Mouse (Mus musculus) left cerebral cortex, postnatal 14 days (tissue): ENCODE measurements around the gene Notch2. TPM values are rescaled to one million over a fixed set of nuclear protein-coding genes. Genes with fewer than 3 reads are reported as not detected.

Experiments used
- DNase-seq, 2 experiments: peaks; one replicate each; pipeline ENCODE4 v3.0.0; 2021 to 2022; ENCODE audit warnings: low spot score in 2 of 2, mixed read lengths in 1 of 2
- intact Hi-C: fragments of 180-260 bp; cut with DNase I; formaldehyde crosslinking; loops from one replicate; pipeline ENCODE4 v1.15.1; 2025
- long read RNA-seq, 2 experiments: library from polyadenylated mRNA; stranded (forward); transcript quantifications; one replicate each; pipeline ENCODE4 v2.0.0; 2021
- total RNA-seq, 2 experiments: library from RNA; stranded (reverse); gene quantifications; 2 replicates each; pipeline ENCODE4 v1.2.3; 2021

Notch2 gene
- total RNA-seq, result 10 to 100 TPM; 14.9 to 15.0 TPM
- long read RNA-seq, experiment 1, result 0 reads
- long read RNA-seq, experiment 2, partial matches to known transcripts, result 0 of 2 reads
- long read RNA-seq, experiment 2, other reads (novel, unspliced or antisense), result 2 of 2 reads

DNA sequence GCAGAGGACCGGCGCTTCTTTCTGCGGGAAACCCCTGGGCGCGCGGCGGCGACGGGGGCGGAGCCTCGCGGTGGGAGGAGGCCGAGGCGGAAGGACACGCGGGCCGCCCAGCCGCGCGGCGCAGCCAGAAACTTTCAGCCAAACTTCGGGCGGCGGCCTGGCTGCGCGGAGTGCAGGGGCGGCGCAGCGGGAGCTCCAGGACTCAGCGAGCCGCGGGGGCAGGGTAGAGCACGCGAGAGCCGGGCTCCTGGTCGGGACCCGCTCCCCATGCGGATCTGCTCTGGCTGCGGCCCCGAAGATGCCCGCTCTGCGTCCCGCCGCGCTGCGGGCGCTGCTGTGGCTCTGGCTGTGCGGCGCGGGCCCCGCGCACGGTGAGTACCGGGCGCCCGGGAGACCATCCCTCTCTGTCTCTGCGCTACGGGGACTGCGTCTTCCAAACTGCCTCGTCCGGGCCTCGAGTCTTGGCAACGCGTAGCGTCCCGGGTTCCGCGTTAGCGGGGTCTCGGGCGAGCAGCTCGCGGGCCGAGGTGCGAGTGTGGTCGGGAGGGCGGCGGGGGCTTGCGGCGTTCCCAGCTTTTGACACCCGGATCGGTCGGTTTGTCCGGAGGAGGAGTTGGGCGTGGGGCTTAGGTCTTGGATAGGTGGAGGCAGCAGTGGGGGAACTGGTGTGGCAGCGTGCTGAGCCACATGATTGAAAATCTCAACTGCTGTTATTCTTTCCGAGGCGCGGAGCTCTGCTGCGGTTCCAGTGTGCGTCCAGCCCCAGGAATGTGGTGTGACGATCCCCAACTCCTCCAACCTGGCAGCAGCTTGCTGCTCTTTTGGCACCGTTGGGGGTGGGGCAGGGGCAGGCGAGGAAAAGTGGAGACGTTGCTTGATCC is at the start of gene Notch2:
Notch2 (plus strand) TSS at position 127 of the 881 bp plus-strand sequence.
- peak; percentile 89 to 93 for DNase-seq
- intact Hi-C loops, result loop anchor here (5.0 kb wide), 1 partner anchor 81 kb away; no protein-coding TSS in a partner anchor

DNA sequence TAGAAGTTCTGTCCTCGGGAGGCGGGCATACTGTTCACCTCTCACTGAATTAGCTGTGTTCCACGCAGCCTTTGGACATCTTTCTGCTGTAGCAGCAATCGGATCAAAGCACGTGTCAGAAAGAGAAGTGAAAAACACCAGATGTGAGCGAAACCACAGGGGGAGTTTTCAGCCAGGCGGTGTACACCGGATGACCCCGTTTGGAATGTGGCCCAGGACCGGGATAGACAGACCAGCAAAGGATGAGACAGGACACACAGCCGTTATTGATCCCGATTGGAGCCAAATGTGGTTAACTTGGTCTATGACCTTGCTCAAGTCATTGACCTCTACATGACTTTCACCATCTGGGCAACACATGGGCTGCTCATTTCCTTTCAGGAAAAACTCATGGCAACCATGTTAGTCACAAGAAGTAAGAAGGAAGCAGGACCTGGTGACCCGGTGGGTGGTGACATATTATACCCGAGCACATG is 48.4 kb upstream of the Notch2 start:
- DNase-seq, result peak; percentile 24 to 40
- intact Hi-C loops, result no loop called here

DNA sequence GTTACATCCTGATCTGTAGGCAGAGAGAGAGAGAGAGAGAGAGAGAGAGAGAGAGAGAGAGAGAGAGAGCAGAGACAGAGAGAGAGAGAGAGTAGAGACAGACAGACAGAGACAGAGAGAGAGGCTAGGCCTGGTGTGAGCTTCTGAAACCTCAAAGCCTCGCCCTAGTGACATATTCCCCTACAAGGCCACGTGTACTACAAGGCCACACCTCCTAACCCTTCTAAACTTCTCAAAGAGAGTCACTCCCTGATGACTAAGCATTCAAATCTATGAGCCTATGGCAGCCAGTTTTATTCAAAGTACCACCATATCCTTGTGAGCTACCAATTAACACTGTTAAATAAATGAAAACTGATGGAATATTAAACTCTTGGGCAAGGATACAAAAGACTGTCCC is 45.7 kb upstream of the Notch2 start:
- DNase-seq, result no peak
- intact Hi-C loops, result no loop called here

DNA sequence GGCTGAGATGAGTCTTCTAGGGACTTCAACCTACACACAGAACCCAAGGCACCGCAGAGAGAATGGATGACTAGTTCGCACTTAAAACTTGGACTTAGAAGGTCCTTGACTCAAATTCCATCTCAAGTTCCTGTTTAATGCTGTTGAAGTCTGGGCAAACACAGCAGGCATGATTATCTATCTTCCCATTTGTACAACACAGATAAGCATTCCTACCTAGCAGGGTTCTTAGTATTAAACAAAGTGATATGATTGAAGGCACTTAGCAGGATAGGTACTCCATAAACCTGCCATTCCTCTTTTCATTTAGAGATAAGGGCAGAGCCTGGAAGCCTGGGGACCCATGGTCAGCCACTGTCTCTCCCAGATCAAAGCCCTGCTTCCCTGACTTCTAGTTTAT is 45.1 kb upstream of the Notch2 start:
- intact Hi-C loops, result no loop called here
- no peak for DNase-seq

DNA sequence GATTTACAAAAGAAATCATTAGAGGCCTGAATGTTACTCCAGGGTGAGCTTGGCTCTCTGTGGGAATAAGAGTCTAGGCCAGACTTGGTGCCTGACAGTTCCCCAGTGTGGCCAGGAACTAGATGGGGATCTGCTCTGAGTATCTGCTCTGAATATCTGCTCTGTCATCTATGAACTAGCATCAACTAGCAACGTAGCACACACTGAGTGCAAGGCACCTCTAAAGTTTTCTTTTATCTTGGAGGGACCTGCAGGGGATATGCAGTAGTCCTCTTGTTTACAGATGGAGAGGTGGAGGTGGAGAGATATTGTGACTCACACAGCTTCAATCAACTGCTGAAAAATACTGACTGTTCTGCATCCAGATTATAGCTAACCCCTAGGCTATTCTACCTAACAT is 44.3 kb upstream of the Notch2 start:
- intact Hi-C loops, result no loop called here
- DNase-seq, result no peak

DNA sequence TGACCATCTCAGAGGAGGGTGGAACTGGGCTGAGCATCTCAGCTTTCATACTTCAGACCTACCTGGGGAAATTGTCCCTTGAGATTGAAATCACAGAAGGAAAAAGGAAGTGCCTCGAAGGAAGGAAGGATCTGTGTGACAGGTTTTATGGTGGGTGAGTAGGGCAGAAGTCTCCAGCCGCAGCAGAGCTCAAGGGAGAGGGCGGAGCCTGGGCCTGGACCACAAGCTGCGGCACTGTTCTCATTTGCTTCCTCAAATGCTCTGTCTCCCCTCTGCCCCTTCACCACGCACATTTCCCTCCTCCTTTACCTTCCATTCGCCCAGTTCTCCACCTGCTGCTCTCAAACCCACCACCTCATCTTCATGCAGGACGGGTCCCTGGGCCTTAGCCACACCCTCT is 42.2 kb upstream of the Notch2 start:
- no peak for DNase-seq
- intact Hi-C loops, result no loop called here

DNA sequence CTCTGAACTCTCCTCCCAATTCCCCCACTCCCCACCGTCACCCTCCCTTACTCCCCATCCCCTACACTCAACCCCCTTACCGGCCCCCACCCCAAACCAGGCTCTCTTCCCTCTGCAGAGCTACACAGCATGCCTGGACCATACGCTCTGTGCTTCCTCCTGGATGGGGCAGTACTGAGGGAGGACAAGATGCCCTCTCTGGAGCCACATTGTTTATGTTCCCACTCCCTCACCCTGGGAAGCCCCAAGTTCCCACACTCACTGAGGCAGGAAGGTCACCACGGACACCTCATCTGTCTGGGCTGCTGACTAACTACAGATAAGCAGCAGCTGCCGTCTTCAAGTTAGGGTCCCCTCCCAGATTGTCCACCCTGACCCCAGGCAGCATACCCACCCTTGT is 41.1 kb upstream of the Notch2 start:
- no peak for DNase-seq
- intact Hi-C loops, result no loop called here

DNA sequence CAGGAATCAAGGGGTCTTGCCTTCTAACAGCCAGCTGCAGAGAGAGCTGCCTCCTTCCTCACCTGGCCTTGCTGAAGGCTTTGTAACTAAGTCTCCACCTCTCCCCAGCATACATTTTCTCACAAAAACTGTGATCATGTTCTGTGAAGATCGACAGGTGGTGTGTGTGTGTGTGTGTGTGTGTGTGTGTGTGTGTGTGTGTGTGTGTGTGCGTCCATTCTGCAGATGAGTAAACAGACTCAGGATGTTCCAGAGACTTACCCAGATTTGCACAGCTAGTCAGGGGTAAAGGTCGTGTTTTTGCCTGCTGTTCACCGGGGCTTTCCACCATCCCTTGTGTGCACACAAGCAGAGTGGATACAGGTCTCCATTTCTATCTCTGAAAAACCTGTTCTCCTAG is 40.6 kb upstream of the Notch2 start:
- intact Hi-C loops, result no loop called here

DNA sequence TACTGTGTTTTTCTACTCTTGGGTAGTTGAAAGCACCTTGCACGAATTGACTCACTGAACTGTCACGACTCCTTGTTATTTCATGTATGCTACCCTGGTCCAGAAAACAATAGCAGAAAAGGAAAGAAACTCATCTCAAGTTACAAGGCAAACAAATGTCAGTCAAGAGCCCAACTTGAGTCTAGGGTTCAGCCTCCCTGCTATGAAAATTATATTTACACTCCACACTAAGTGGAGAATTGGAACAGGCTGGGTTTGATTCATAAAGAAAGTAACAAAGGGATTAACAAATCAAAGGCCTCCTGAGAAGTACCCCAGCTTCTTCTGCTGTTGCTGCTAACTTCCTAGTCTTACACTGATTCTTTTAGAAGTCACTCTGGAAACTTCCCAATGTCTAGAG is 40.0 kb upstream of the Notch2 start:
- intact Hi-C loops, result no loop called here
- no peak for DNase-seq

More for the DNA sequence above, 40.6 kb upstream of the Notch2 start:
- DNase-seq, result no peak

DNA sequence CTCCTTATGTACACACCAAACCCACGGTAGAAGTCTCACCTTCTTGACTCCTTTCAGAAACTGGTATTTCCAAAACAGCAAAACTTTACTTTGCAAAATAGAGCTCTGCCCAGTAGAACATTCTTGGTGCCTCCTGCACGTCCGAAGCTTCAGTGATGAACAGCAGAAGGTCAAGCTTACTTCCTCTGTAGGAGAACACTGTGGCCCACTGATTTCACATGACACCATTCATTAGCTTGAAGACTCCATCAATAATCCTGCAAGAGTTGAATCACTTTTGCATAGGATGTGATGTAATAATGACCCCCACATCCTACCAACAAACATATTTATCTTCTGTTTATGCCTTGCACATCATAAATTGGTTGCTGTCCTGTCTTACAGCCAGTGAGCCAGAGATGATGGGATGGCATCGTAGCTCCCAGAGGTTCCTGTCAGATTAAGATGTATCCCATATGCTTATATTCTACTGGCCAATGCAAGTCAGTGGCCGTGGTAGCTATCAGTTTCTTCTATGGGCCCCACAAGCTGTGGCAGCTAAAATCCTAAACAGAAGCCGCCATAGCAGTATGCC is 39.0 kb upstream of the Notch2 start:
- intact Hi-C loops, result no loop called here

DNA sequence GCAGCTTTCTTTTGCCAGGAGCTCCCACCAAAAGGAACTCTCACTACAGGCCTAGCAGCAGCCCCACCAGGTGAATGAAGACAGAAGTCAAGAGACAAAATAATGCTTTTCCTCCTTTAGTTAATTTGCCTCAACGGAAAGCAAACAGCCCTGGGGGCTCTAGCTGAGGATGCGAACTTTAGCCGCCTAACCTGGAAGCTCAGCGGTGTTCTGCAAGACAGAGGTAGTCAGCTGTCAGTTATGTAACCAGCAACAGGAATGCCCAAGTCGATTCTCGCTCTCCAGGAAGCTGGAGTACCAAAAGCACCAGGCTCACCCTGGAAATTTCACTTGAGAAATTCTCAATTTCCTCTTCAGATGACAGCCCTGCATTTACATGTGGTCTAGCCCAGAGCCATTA is 36.6 kb upstream of the Notch2 start:
- intact Hi-C loops, result no loop called here
- DNase-seq, result no peak

More for the DNA sequence above, 39.0 kb upstream of the Notch2 start:
- DNase-seq, result no peak

DNA sequence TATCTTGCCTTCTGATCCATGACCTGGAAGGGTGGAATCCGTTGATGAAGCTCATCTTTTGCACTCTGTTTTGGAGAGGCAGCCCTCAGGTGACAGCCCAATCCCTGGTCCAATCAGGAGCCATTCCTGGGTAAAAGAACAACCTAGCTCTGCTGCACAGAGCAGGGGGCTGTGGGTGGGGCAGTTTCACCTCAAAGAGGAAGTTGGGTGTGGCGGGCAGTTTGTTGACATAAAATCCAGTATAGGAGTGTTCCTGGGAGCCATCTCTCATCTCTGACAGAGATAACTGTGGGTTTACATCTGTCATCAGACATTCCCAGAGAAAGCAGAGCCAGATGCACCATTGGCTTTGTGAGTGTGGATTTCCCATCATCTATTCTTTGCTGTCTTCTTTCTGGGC is 34.6 kb upstream of the Notch2 start:
- intact Hi-C loops, result no loop called here
- DNase-seq, result no peak

DNA sequence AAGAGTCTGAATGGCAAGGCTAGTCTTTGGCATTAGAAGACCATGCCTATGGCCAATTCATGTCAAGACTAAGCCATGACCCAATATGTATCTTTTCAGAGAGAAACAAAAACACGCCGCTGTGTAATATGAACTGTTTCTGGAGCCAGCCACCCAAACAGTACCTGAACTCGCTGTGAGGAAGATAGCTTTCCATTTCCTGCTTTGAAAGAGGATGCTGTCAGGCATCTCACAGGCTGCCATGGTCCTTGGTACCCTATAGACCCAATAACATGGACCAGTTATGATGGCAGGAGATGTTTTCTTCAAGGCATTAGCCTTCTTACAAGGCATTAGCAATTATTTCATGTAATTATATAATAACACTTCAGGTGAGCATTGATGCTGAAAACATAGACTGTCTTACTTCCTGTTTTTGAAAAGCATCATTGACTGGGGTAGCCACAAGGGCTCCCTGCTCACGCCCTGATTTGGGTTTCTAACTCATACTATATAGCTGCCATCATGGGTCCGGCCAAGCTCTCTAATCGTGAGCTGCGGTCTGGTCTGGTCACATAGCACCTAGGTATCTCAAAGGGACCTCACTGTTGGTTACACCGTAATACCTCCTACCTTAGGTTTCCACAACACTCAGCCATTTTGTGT is 32.5 kb upstream of the Notch2 start:
- DNase-seq, result no peak
- intact Hi-C loops, result no loop called here

DNA sequence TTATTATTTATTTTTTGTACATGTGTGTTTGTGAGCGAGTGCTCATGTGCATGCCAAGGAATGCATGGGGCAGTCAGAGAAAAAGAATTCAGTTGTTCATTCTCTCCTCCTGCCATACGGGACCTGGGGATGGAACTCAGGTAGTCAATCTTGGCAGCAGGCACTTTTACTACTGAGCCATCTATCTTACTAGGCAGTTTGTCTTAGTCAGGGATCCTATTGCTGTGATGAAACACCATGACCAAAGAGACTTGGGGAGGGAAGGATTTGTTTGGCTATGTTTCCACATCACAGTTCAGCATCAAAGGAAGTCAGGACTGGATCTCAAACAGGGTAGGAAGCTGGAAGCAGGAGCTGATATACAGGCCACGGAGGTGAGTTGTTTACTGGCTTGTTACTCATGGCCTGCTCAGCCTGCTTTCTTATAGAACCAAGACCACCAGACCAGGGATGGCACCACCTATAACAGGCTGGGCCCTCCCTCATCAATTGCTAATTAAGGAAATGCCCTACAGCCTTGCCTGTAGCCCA is 31.9 kb upstream of the Notch2 start:
- intact Hi-C loops, result no loop called here
- no peak for DNase-seq

DNA sequence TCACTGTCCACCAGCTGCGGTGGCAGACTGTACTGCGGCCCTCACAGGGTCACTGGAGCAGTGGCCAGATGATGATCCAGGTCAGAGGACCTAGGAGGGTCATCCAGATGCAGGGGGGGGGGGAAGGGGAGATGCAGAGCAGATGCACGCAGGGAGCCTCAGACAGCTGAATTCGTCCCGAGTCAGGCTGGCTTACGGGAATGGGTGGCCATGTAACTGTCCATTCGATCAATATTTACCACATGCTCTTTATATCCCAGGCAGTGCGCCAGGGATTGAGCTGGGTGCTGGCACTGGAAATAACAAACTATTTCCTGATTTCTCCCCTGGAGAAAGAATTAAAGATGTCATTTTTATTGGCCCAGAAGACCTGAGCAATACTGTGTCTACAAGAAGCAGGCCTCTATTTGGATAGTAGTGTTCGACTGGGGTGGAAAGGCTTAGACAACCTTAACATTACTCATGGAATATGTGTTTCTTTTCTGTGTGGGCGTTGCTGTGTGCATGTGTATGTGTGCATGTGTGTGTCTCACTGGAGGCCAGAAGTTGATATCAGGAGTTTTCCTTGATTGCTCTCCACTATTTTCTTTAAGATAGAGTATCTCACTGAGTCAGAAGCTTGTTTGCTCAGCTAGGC is 28.3 kb upstream of the Notch2 start:
- intact Hi-C loops, result no loop called here
- DNase-seq, result no peak

DNA sequence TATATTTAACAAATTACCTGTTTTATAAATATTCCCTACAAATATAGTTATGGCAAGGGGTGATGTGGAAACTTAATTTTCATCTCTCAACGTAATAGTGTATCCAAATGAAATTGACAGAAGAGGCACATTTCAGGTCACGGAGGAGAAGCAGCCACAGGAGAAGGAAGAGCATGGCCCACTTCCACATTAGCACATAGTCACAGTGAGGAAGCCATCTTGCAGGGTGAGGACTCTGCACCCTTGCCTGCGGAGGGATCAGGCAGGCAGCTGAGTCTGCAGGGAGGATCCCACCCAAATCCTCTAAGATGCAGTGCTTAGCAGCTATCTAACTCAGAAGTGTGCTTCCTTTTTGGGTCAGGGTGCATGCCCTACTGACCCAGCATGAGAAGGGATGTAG is 27.6 kb upstream of the Notch2 start:
- intact Hi-C loops, result no loop called here
- no peak for DNase-seq

DNA sequence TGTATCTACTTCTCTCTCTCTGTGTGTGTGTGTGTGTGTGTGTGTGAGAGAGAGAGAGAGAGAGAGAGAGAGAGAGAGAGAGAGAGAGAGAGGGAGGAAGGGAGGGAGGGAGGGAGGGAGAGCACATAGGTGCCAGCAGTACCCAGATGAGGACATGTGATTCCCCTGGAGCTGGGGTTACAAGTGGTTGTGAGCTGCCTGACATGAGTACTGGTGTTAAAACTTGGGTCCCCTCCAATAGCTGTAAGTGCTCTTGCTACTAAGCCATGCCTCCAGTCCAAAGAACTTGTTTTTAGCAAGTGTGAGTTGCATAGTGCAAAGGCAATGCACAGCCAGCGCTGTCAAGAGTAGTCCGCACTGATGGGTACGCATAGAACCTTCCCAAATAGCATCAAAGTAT is 26.2 kb upstream of the Notch2 start:
- DNase-seq, result no peak
- intact Hi-C loops, result no loop called here

DNA sequence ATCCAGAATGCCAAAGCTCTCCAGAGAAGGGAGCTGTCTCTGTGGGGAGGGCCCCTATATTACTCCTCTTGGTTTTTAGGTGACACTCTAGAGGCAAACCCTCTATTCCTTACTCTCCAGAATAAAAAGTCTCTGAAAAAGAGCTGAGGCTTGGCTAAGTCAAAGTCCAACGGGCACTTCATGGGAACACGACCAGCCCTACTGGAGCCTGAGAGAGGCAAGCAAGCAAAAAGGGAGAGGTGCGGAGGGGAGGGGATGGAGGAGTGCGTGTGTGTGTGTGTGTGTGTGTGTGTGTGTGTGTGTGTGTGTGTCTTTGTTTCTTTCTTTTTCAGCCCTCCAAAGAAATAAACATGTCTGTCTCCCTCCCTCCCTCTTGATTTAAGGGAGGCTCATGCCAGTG is 24.6 kb upstream of the Notch2 start:
- DNase-seq, result no peak
- intact Hi-C loops, result no loop called here

DNA sequence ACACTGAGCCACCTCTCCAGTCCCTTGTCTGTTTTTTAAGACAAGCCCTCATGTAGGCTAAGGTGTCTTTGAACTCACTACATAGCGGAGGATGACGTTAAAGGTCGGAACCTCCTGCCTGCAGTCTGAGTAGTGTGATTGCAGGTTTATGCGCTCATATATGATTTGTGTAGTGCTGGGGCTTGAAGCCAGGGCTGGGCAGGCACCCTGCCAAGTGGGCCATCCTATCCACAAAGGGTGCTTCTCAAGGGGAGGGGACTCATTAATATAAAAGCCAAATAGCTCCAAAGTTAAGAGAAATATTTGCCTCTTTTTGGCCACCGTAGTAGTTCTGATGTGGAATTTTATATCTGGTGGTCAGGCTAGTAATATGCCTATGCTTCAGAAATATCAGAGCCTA is 22.8 kb upstream of the Notch2 start:
- intact Hi-C loops, result no loop called here
- no peak for DNase-seq

DNA sequence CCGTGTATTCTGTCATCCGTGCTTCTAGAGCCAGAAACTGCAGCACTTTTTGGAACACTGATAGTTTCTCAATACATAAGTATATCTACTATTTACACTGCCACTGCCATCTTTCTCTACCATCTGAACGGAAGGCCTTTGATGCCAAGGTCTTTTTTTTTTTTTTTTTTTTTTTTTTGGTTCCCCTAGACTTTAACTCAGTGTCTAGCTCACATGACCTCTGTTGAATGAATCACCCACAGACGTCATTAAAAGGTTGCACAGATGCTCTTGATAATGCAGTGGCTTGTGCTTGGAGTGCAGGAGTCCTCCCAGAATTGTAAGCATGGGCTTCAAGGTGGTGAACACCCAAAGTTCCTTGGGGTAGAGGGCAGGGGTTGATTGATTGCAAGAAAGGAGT is 21.0 kb upstream of the Notch2 start:
- DNase-seq, result no peak
- intact Hi-C loops, result no loop called here
